Mouse (Mus musculus) hindbrain, embryonic 12.5 days (tissue): ENCODE data around the gene Sh3bp2. TPM values are rescaled to one million over a fixed set of nuclear protein-coding genes. Genes with fewer than 3 reads are reported as not detected.

Experiments used
- ATAC-seq: fragments of 200-750 bp; cut with Nextera tagmentation; 2 replicates; pipeline ENCODE4 v1.8.0; 2017; ENCODE audit warnings: moderate TSS enrichment; ENCODE audit not compliant: low FRiP score
- H3K27ac ChIP-seq: fragments of 300-500 bp; sonication (generic); 2 replicates; pipeline ENCODE4 v1.5.1; 2016; ENCODE audit warnings: mild to moderate bottlenecking
- H3K27me3 ChIP-seq: fragments of 300-500 bp; sonication (generic); 2 replicates; pipeline ENCODE4 v1.6.1; 2016; ENCODE audit warnings: mild to moderate bottlenecking
- H3K36me3 ChIP-seq: fragments of 300-500 bp; sonication (generic); 2 replicates; pipeline ENCODE4 v1.6.1; 2016; ENCODE audit warnings: mild to moderate bottlenecking
- H3K4me1 ChIP-seq: fragments of 300-500 bp; sonication (generic); 2 replicates; pipeline ENCODE4 v1.6.1; 2016
- H3K4me2 ChIP-seq: fragments of 300-500 bp; sonication (generic); replicated peaks from 2 replicates; pipeline ENCODE4 v1.6.1; 2016; ENCODE audit warnings: mild to moderate bottlenecking
- H3K4me3 ChIP-seq: fragments of 300-500 bp; sonication (generic); 2 replicates; pipeline ENCODE4 v1.5.1; 2016; ENCODE audit warnings: mild to moderate bottlenecking
- H3K9ac ChIP-seq: fragments of 300-500 bp; sonication (generic); 2 replicates; pipeline ENCODE4 v1.6.1; 2016; ENCODE audit warnings: mild to moderate bottlenecking, moderate library complexity
- H3K9me3 ChIP-seq: fragments of 300-500 bp; sonication (generic); replicated peaks from 2 replicates; pipeline ENCODE4 v1.6.1; 2016; ENCODE audit warnings: mild to moderate bottlenecking
- WGBS: fragments of 180-500 bp; shearing (Covaris S2); methylation state at CpG from one replicate; pipeline ENCODE4 v1.1.7; 2016; 5-methylcytosine and 5-hydroxymethylcytosine counted together
- microRNA-seq: library from miRNA; unstranded; fragments of <30 nt; microRNA quantifications from one replicate; pipeline ENCODE4, GENCODE M21; 2017
- polyA plus RNA-seq: library from polyadenylated mRNA; unstranded; fragments of >200 nt; fragmentation: Nextera tagmentation; extraction: Ambion mirVana; gene quantifications from 2 replicates; pipeline ENCODE4 v1.2.1, GENCODE M21; 2016

Gene Sh3bp2
- polyA plus RNA-seq, 1 experiment from 2014 or later = 17.5 TPM

- Histone ChIP-seq H3K36me3 (peaks cover 54% of the 10 kb centered on the region), H3K27me3 (no peaks in the 10 kb centered on the region), H3K4me2 (no peak overlapping the region), H3K9me3 (no peaks in the 10 kb centered on the region), H3K4me1 (no peaks in the 10 kb centered on the region), H3K9ac (no peak overlapping the region), H3K27ac (no peak overlapping the region), H3K4me3 (no peak overlapping the region)
- WGBS = 96% methylated on average over 5 of the region's 5 CpGs
- no peak for ATAC-seq
These were observed 78.9 kb downstream of the Sh3bp2 start for GRCm38 (mm10) chr5:34604576-34604975.

GRCm38 (mm10) chr5:34607100-34607880 is 81.7 kb downstream of the Sh3bp2 start:
- ATAC-seq = no peak
- Histone ChIP-seq H3K4me3 (no peak overlapping the region), H3K36me3 (peaks cover 58% of the 10 kb centered on the region), H3K4me1 (no peaks in the 10 kb centered on the region), H3K4me2 (no peak overlapping the region), H3K9me3 (no peaks in the 10 kb centered on the region), H3K27me3 (no peaks in the 10 kb centered on the region), H3K27ac (no peak overlapping the region), H3K9ac (no peak overlapping the region)
- 92% methylated on average over 8 of the region's 8 CpGs for WGBS

- Histone ChIP-seq H3K4me1 (no peaks in the 10 kb centered on the region), H3K4me2 (no peak overlapping the region), H3K27ac (no peak overlapping the region), H3K9ac (no peak overlapping the region), H3K36me3 (peaks cover 60% of the 10 kb centered on the region), H3K27me3 (no peaks in the 10 kb centered on the region), H3K9me3 (no peaks in the 10 kb centered on the region), H3K4me3 (no peak overlapping the region)
- no peak for ATAC-seq
- WGBS = 85% methylated on average over 3 of the region's 3 CpGs
These were observed 82.6 kb downstream of the Sh3bp2 start for GRCm38 (mm10) chr5:34608226-34608625.

DNA sequence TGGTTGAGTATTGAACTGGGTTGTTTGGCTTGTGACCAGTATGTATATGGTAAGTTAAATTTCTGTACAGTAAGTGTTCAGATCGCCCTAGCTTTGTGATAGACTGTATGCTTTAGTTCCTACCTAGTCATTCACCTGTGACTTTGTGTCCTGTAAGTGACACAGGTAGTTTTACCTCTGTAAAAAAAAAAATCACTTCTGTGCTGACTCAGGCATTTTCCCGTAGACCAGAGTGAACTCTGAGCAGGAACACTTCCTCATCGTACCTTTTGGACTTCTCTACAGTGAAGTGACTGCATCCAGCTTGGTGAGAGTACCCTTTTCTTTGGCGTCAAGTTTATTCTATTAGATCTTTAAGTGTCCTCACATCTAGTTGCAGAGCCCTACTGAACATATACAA is 84.3 kb downstream of the Sh3bp2 start:
- no peak overlapping the region for H3K9ac ChIP-seq
- H3K4me2 ChIP-seq = no peak overlapping the region
- no peaks in the 10 kb centered on the region for H3K4me1 ChIP-seq
- peaks cover 69% of the 10 kb centered on the region for H3K36me3 ChIP-seq
- no peak overlapping the region for H3K4me3 ChIP-seq
- H3K27me3 ChIP-seq = no peaks in the 10 kb centered on the region
- no peak for ATAC-seq
- no peak overlapping the region for H3K27ac ChIP-seq
- WGBS = 93% methylated on average over 4 of the region's 4 CpGs
- no peaks in the 10 kb centered on the region for H3K9me3 ChIP-seq

Small RNAs within 50 kb of the gene (microRNA-seq; reads per million reads assigned to microRNA genes)
- gene Mir7036b = 0.81 reads per million

Other genes starting within 250 kb of the Sh3bp2 start
- gene Zfyve28, start 237.4 kb upstream of the Sh3bp2 start, polyA plus RNA-seq = 2.9 and 4.1 TPM in 2 replicates
- gene Cfap99, start 237.2 kb upstream of the Sh3bp2 start, polyA plus RNA-seq = 0.09 and 0.25 TPM in 2 replicates
- 158 and 159 TPM in 2 replicates for gene Rnf4, start 189.5 kb upstream of the Sh3bp2 start, polyA plus RNA-seq
- 16.0 and 17.8 TPM in 2 replicates for gene Fam193a, start 155.9 kb upstream of the Sh3bp2 start, polyA plus RNA-seq
- 7.1 and 8.6 TPM in 2 replicates for gene Tnip2, start 11.8 kb upstream of the Sh3bp2 start, polyA plus RNA-seq
- 223 and 226 TPM in 2 replicates for gene Add1, start 47.8 kb downstream of the Sh3bp2 start, polyA plus RNA-seq
- 89.3 and 90.5 TPM in 2 replicates for gene Mfsd10, start 111.4 kb downstream of the Sh3bp2 start, polyA plus RNA-seq
- gene Nop14, start 134.3 kb downstream of the Sh3bp2 start, polyA plus RNA-seq = 25.1 and 26.0 TPM in 2 replicates
- gene Grk4, start 134.5 kb downstream of the Sh3bp2 start, polyA plus RNA-seq = 2.8 TPM in 2 replicates
- 19.0 and 20.3 TPM in 2 replicates for gene Htt, start 235.9 kb downstream of the Sh3bp2 start, polyA plus RNA-seq